Mouse (Mus musculus): ENCODE results near the gene Mrps35. TPM values are rescaled to one million over a fixed set of nuclear protein-coding genes. Genes with fewer than 3 reads are reported as not detected.

The Mrps35 gene
- polyA plus RNA-seq, 1 experiment from 2014 or later, result 135 TPM

DNA sequence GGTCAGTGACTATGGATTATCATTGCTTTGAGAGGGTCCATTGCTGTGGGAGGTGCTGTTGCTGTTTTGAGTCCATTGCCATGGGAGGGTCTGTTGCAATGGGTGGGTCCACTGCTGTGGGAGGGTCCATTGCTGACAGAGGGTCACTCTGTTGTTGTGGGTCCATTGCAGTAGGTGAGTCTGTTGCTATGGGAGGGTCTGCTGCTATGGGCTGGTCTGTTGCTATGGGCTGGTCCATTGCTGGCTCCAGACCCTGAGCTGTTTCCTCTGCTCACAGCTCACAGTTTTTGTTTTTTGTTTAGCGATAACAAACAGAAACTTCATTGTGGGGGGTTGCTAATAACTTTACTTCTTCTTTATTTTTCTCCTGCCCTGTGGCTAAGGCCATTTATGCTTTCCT is 63.0 kb downstream of the Mrps35 start:
- no peak overlapping the region for H3K27ac ChIP-seq (ENCODE audit: low read depth, low read length)
- H3K4me1 ChIP-seq (ENCODE audit: control insufficient read depth, insufficient read depth, low read length), result no peaks in the 10 kb centered on the region
- no peak for ATAC-seq (ENCODE audit: low FRiP score, low TSS enrichment)
- no peaks in the 10 kb centered on the region for H3K27me3 ChIP-seq (ENCODE audit: control insufficient read depth, insufficient read depth, low read length)
- peaks cover 34% of the 10 kb centered on the region for H3K36me3 ChIP-seq (ENCODE audit: control insufficient read depth, insufficient read depth, low read length)
- H3K4me3 ChIP-seq (ENCODE audit: low read length), result no peak overlapping the region
- no peak overlapping the region for H3K9ac ChIP-seq (ENCODE audit: low read depth, low read length)
- 100% methylated on average over 1 of the region's 1 CpGs for WGBS
- H3K9me3 ChIP-seq (ENCODE audit: control insufficient read depth, low read length), result no peaks in the 10 kb centered on the region
- H3K4me2 ChIP-seq (replicated peaks; ENCODE audit: low read depth, low read length), result no peak overlapping the region

DNA sequence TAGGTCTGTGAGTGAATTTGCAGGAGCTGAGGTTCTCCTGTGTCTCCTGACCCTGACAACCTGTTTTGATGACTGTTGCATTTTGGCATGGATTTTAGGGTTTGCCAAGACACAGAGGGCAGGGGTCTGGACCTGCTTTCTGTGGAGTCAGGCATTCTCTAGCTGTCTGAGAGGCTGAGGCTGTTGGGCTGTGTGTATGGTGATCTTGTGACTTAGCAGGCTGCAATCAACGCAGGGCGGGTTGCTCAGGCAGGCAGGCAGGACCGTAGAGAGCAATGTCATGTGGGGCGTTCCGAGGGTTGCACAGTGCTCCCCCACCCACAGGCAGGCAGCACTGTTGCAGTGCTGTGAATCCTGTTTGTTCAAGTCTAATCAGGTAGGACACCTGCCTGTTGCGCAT is 64.2 kb downstream of the Mrps35 start:
- H3K36me3 ChIP-seq (ENCODE audit: control insufficient read depth, insufficient read depth, low read length), result peaks cover 34% of the 10 kb centered on the region

DNA sequence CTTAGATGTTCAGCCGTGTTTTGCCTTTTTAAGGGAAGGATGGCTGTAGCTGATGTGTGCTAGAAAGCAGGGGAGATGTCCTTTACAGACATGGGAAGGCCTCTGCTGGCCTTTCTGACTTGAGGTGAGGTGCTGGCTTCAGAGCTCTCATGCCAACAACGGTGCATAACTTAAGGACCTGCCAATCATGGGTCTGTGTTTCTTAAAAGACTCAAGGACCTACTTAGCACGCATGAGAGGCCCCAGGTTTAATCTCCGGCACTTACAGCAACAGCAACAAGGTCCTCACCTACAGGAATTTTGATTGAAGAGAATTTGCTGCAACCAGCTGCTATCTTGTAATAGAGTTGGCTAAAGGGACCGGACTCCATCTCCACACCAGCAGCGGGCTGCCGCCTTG is 66.7 kb downstream of the Mrps35 start:
- 87% methylated on average over 7 of the region's 7 CpGs for WGBS
- Histone ChIP-seq H3K36me3 (ENCODE audit: control insufficient read depth, insufficient read depth, low read length) (peaks cover 29% of the 10 kb centered on the region), H3K4me3 (ENCODE audit: low read length) (no peak overlapping the region), H3K4me1 (ENCODE audit: control insufficient read depth, insufficient read depth, low read length) (no peaks in the 10 kb centered on the region), H3K4me2 (replicated peaks; ENCODE audit: low read depth, low read length) (no peak overlapping the region), H3K9me3 (ENCODE audit: control insufficient read depth, low read length) (no peaks in the 10 kb centered on the region), H3K27me3 (ENCODE audit: control insufficient read depth, insufficient read depth, low read length) (no peaks in the 10 kb centered on the region), H3K9ac (ENCODE audit: low read depth, low read length) (no peak overlapping the region), H3K27ac (ENCODE audit: low read depth, low read length) (no peak overlapping the region)
- ATAC-seq (ENCODE audit: low FRiP score, low TSS enrichment), result no peak

More for the DNA sequence above, 64.2 kb downstream of the Mrps35 start:
- Histone ChIP-seq H3K27ac (ENCODE audit: low read depth, low read length) (no peak overlapping the region), H3K4me1 (ENCODE audit: control insufficient read depth, insufficient read depth, low read length) (no peaks in the 10 kb centered on the region), H3K27me3 (ENCODE audit: control insufficient read depth, insufficient read depth, low read length) (no peaks in the 10 kb centered on the region), H3K4me2 (replicated peaks; ENCODE audit: low read depth, low read length) (no peak overlapping the region), H3K9me3 (ENCODE audit: control insufficient read depth, low read length) (no peaks in the 10 kb centered on the region), H3K4me3 (ENCODE audit: low read length) (no peak overlapping the region), H3K9ac (ENCODE audit: low read depth, low read length) (no peak overlapping the region)
- ATAC-seq (ENCODE audit: low FRiP score, low TSS enrichment), result no peak
- 90% methylated on average over 6 of the region's 6 CpGs for WGBS

DNA sequence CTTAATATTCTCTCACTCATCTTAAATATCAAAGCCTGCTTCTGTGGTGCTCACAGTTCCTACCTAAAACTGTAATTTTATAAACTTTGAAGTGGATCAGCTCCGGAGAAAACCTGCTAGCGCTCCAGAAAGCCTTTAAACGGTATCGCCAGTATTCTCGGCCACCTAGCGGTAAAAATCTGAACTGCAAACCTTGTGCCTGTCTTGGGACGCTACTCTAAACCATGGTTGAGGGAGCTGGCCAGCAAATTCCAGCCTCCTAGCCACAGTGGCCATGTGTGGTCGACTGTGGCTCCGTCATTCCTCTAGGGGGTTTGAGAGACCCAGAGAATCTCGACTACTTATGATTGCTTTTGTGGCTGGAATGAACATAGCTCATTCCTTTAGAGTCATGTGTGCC is 74.0 kb downstream of the Mrps35 start:
- no peak overlapping the region for H3K27ac ChIP-seq (ENCODE audit: low read depth, low read length)
- 8% methylated on average over 10 of the region's 10 CpGs for WGBS
- peak; percentile 60; the same call in 1 of the 2 replicates for ATAC-seq (ENCODE audit: low FRiP score, low TSS enrichment)

DNA sequence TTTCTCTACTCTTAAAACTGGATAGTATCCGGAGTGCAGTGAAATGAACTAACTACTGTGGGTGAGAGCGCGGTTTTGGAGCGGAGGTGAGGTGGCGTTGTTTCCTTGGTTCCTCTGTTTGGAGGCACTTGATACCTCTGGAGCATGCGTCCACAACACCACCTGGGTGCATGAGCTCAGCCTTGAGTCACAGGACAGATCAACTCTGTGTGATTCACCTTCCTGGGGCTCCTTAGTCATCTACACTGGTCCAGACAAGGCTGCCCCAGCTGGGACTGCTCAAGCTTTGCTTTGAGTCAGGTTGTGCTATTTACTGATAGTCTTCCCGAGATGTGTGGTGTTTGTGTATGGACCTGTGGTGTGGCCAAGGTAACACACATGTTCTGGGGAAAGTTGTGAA is 75.2 kb downstream of the Mrps35 start:
- Histone ChIP-seq H3K4me2 (replicated peaks; ENCODE audit: low read depth, low read length) (no peak overlapping the region), H3K36me3 (ENCODE audit: control insufficient read depth, insufficient read depth, low read length) (no peaks in the 10 kb centered on the region), H3K4me3 (ENCODE audit: low read length) (no peak overlapping the region), H3K9me3 (ENCODE audit: control insufficient read depth, low read length) (no peaks in the 10 kb centered on the region), H3K27me3 (ENCODE audit: control insufficient read depth, insufficient read depth, low read length) (no peaks in the 10 kb centered on the region), H3K9ac (ENCODE audit: low read depth, low read length) (no peak overlapping the region), H3K4me1 (ENCODE audit: control insufficient read depth, insufficient read depth, low read length) (no peaks in the 10 kb centered on the region), H3K27ac (ENCODE audit: low read depth, low read length) (no peak overlapping the region)
- WGBS, result 89% methylated on average over 7 of the region's 7 CpGs
- no peak for ATAC-seq (ENCODE audit: low FRiP score, low TSS enrichment)

More for the DNA sequence above, 74.0 kb downstream of the Mrps35 start:
- no peaks in the 10 kb centered on the region for H3K4me1 ChIP-seq (ENCODE audit: control insufficient read depth, insufficient read depth, low read length)
- H3K36me3 ChIP-seq (ENCODE audit: control insufficient read depth, insufficient read depth, low read length), result 0 out of 2 replicates have a peak, but pooled peaks cover 4% of the 10 kb centered on the region
- H3K4me3 ChIP-seq (ENCODE audit: low read length), result no peak overlapping the region
- no peaks in the 10 kb centered on the region for H3K9me3 ChIP-seq (ENCODE audit: control insufficient read depth, low read length)
- no peaks in the 10 kb centered on the region for H3K27me3 ChIP-seq (ENCODE audit: control insufficient read depth, insufficient read depth, low read length)
- no peak overlapping the region for H3K9ac ChIP-seq (ENCODE audit: low read depth, low read length)
- no peak overlapping the region for H3K4me2 ChIP-seq (replicated peaks; ENCODE audit: low read depth, low read length)

DNA sequence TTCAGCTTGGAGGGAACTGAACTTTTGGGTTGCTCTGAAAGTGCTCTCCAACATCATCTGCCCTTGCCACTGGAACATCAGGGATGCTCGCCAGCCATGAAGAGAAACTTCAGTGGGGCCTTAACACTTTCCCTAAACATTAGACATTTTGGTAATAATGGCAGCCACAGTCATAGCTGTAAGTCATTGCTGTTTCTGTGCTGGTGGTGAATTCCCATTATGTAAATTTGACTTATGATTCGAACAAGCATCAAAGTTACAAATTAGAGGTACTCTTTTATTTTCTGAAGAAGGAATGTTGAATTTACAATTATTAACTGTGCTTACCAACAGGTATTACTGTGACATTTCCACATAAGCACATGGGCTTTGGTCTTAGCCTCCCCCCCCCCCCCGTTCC is 75.6 kb downstream of the Mrps35 start:
- Histone ChIP-seq H3K27ac (ENCODE audit: low read depth, low read length) (no peak overlapping the region), H3K4me1 (ENCODE audit: control insufficient read depth, insufficient read depth, low read length) (no peaks in the 10 kb centered on the region), H3K27me3 (ENCODE audit: control insufficient read depth, insufficient read depth, low read length) (no peaks in the 10 kb centered on the region), H3K9me3 (ENCODE audit: control insufficient read depth, low read length) (no peaks in the 10 kb centered on the region), H3K9ac (ENCODE audit: low read depth, low read length) (no peak overlapping the region), H3K36me3 (ENCODE audit: control insufficient read depth, insufficient read depth, low read length) (no peaks in the 10 kb centered on the region), H3K4me2 (replicated peaks; ENCODE audit: low read depth, low read length) (no peak overlapping the region), H3K4me3 (ENCODE audit: low read length) (no peak overlapping the region)
- no peak for ATAC-seq (ENCODE audit: low FRiP score, low TSS enrichment)
- 87% methylated on average over 3 of the region's 3 CpGs for WGBS

DNA sequence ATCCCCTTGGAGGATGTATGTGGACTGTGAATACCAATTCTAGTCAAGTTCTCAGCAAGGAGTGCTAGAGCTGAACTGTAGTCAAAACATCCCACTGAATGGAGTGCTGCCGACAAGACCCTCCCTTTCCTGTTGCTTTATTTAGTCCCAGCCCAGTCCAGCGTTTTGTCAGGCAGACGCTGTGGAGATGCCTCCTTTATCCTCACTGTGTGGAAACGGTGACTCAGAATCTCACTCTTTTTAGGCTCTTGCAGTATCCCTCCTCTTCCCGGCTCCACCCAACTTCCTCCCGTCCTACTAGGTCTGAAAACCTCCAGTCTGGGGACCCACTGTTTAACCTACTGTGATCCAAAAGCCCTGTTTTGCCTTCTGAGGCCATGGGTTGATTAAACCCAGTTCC is 78.8 kb downstream of the Mrps35 start:
- H3K27me3 ChIP-seq (ENCODE audit: control insufficient read depth, insufficient read depth, low read length), result no peaks in the 10 kb centered on the region
- H3K4me3 ChIP-seq (ENCODE audit: low read length), result no peak overlapping the region
- no peak for ATAC-seq (ENCODE audit: low FRiP score, low TSS enrichment)
- no peaks in the 10 kb centered on the region for H3K36me3 ChIP-seq (ENCODE audit: control insufficient read depth, insufficient read depth, low read length)
- no peaks in the 10 kb centered on the region for H3K4me1 ChIP-seq (ENCODE audit: control insufficient read depth, insufficient read depth, low read length)
- no peak overlapping the region for H3K4me2 ChIP-seq (replicated peaks; ENCODE audit: low read depth, low read length)
- H3K9me3 ChIP-seq (ENCODE audit: control insufficient read depth, low read length), result no peaks in the 10 kb centered on the region
- WGBS, result 61% methylated on average over 6 of the region's 6 CpGs
- no peak overlapping the region for H3K27ac ChIP-seq (ENCODE audit: low read depth, low read length)
- no peak overlapping the region for H3K9ac ChIP-seq (ENCODE audit: low read depth, low read length)

Other genes with a start within 250 kb of the Mrps35 start
- gene Arntl2, start 246.7 kb upstream of the Mrps35 start, polyA plus RNA-seq (2014; fragmentation: Nextera tagmentation; extraction: Ambion mirVana), result 2.3 and 3.9 TPM in 2 replicates
- not detected in 2 replicates for gene Smco2, start 192.7 kb upstream of the Mrps35 start, polyA plus RNA-seq (2014; fragmentation: Nextera tagmentation; extraction: Ambion mirVana)
- gene Ppfibp1, start 154.3 kb upstream of the Mrps35 start, polyA plus RNA-seq (2014; fragmentation: Nextera tagmentation; extraction: Ambion mirVana), result 34.7 and 80.1 TPM in 2 replicates
- 0.37 and 0.45 TPM in 2 replicates for gene 1700034J05Rik, start 88.3 kb upstream of the Mrps35 start, polyA plus RNA-seq (2014; fragmentation: Nextera tagmentation; extraction: Ambion mirVana)
- gene Rep15, start 10.2 kb upstream of the Mrps35 start, polyA plus RNA-seq (2014; fragmentation: Nextera tagmentation; extraction: Ambion mirVana), result 1.6 and 1.7 TPM in 2 replicates
- 4.7 and 6.1 TPM in 2 replicates for gene Mansc4, start 44.3 kb downstream of the Mrps35 start, polyA plus RNA-seq (2014; fragmentation: Nextera tagmentation; extraction: Ambion mirVana)
- gene Klhl42, start 48.6 kb downstream of the Mrps35 start, polyA plus RNA-seq (2014; fragmentation: Nextera tagmentation; extraction: Ambion mirVana), result 3.4 and 7.2 TPM in 2 replicates
- gene Pthlh, start 221.4 kb downstream of the Mrps35 start, polyA plus RNA-seq (2014; fragmentation: Nextera tagmentation; extraction: Ambion mirVana), result 1.3 TPM in 2 replicates